Mouse (Mus musculus) ES-E14 (cell line): ENCODE measurements around the gene Tnik. TPM values are rescaled to one million over a fixed set of nuclear protein-coding genes. Genes with fewer than 3 reads are reported as not detected.

Experiments used
- DNase-seq: peaks from one replicate; pipeline ENCODE4 v3.0.0-alpha.2; 2013; ENCODE audit warnings: low read depth, low spot score
- H3K27ac ChIP-seq: 2 replicates; pipeline ENCODE4 v1.5.1; 2012; ENCODE audit warnings: low read depth, mild to moderate bottlenecking, low read length, moderate library complexity, mixed read lengths; ENCODE audit not compliant: poor library complexity, insufficient read depth, severe bottlenecking
- H3K36me3 ChIP-seq: 2 replicates; pipeline ENCODE4 v1.6.1; 2012; ENCODE audit warnings: mild to moderate bottlenecking, low read length, moderate library complexity, mixed read lengths; ENCODE audit not compliant: control insufficient read depth, poor library complexity, insufficient read depth, severe bottlenecking
- H3K4me1 ChIP-seq, 2 experiments: fragments of 150-350 bp in 1 of 2; sonication (generic) in 1 of 2; 2 replicates each; pipeline ENCODE4 v1.6.1; 2012; ENCODE audit warnings: low read length in 2 of 2, mild to moderate bottlenecking in 1 of 2, mixed read lengths in 1 of 2; ENCODE audit not compliant: control insufficient read depth in 2 of 2, insufficient read depth in 2 of 2, poor library complexity in 1 of 2
- H3K4me3 ChIP-seq, 2 experiments: fragments of 150-350 bp in 1 of 2; sonication (generic) in 1 of 2; 2 replicates each; pipeline ENCODE4 v1.5.1; 2012; ENCODE audit warnings: low read length in 2 of 2, low read depth in 1 of 2, mild to moderate bottlenecking in 1 of 2, mixed read lengths in 1 of 2; ENCODE audit not compliant: insufficient read depth in 1 of 2, poor library complexity in 1 of 2, severe bottlenecking in 1 of 2
- H3K9ac ChIP-seq: 2 replicates; pipeline ENCODE4 v1.6.1; 2012; ENCODE audit warnings: low read depth, mild to moderate bottlenecking, low read length, mixed read lengths; ENCODE audit not compliant: poor library complexity, insufficient read depth, severe bottlenecking
- H3K9me3 ChIP-seq: fragments of 150-350 bp; sonication (generic); 2 replicates; pipeline ENCODE4 v1.6.1; 2012; ENCODE audit warnings: low read depth, mild to moderate bottlenecking, low read length; ENCODE audit not compliant: control insufficient read depth, insufficient read depth
- CHD2 ChIP-seq: IDR thresholded peaks from 2 replicates; pipeline ENCODE4 v1.6.1; 2014; ENCODE audit warnings: mild to moderate bottlenecking, low read depth, low read length, inconsistent platforms
- HCFC1 ChIP-seq: IDR thresholded peaks from 2 replicates; pipeline ENCODE4 v1.6.1; 2012; ENCODE audit warnings: low read length, inconsistent platforms, borderline replicate concordance; ENCODE audit not compliant: insufficient read depth
- MAFK ChIP-seq: IDR thresholded peaks from 2 replicates; pipeline ENCODE4 v1.6.1; 2014; ENCODE audit warnings: mild to moderate bottlenecking, low read depth, low read length, inconsistent platforms; ENCODE audit not compliant: insufficient read depth
- ZC3H11A ChIP-seq: IDR thresholded peaks from 2 replicates; pipeline ENCODE4 v1.6.1; 2012; ENCODE audit warnings: low read depth, mild to moderate bottlenecking, inconsistent platforms, low read length, borderline replicate concordance
- ZNF384 ChIP-seq: IDR thresholded peaks from 2 replicates; pipeline ENCODE4 v1.6.1; 2012; ENCODE audit warnings: low read depth, low read length, inconsistent platforms
- in situ Hi-C, 2 experiments: fragments of 600-800 bp; cut with MboI; formaldehyde crosslinking; loops; one replicate each; pipeline ENCODE4 v1.15.1; 2025; ENCODE audit warnings: low sequenced_read_pairs in 2 of 2, inconsistent platforms in 1 of 2; ENCODE audit not compliant: unreplicated experiment in 2 of 2
- total RNA-seq: library from RNA; depleted of rRNA; stranded (reverse); fragments of 300-350 nt; gene quantifications from 2 replicates; pipeline ENCODE4 v1.2.3, GENCODE M21; 2012

Gene Tnik
- total RNA-seq, 1 experiment: 2.6 TPM

DNA sequence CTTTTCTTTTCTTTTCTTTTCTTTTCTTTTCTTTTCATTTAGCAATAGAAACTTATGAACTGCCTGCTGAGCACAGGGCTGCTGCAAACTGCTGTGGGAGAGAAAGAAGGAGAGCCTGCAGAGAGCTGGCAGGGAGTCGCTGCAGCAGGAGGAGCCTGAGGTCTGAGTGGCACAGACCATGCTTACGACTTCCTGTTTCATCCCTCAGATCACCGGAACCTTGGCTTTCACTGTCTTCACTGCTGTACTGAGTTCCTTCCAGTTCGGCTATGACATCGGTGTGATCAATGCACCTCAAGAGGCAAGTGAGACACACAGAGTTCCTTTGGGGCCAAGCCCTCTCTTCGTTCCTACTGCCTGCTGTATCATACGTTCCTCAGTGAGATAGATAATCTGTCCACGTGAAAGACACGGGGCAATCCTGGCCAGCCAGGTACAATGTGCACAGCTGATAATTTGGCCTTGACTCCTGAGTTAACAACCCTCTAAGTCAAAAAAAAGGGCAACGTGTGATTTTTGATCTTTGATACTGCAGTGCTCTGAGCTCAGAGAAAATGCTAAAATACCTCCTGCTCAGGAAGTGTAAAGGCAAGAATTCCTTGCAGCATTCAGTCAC is 442.6 kb downstream of the Tnik start:
- H3K4me1 ChIP-seq: no peaks in the 10 kb centered on the region
- no peak overlapping the region for H3K27ac ChIP-seq
- no peaks in the 10 kb centered on the region for H3K36me3 ChIP-seq
- H3K4me3 ChIP-seq: no peak overlapping the region
- TF ChIP-seq CHD2 (no peak), MAFK (no peak), HCFC1 (no peak), ZC3H11A (no peak), ZNF384 (no peak)
- no peak overlapping the region for H3K9ac ChIP-seq
- in situ Hi-C loops: no loop called here
- H3K9me3 ChIP-seq: no peaks in the 10 kb centered on the region
- DNase-seq: no peak

DNA sequence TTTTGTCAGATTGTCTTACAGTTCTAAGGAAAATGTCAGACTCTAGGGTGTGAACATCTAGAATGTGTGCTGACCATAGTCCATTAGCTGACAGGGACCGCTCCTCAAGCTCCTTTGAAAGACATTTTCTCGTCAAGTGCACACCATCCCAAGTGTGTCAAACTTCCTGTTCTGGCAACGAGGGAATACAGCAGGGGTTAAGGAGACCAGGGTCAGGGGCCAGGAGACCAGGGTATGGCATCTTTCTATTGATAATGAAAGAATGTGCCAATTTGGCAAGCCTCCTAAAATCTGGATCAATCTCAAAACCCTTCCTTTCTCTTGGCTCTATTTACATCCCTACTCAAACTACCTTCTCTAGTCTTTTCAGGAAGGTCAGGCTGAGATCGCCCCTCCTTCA is 443.7 kb downstream of the Tnik start:
- no peak for DNase-seq
- Histone ChIP-seq H3K36me3 (no peaks in the 10 kb centered on the region), H3K27ac (no peak overlapping the region), H3K4me1 (no peaks in the 10 kb centered on the region), H3K9me3 (no peaks in the 10 kb centered on the region), H3K4me3 (no peak overlapping the region), H3K9ac (no peak overlapping the region)
- TF ChIP-seq MAFK (no peak), CHD2 (no peak)
- in situ Hi-C loops: no loop called here

DNA sequence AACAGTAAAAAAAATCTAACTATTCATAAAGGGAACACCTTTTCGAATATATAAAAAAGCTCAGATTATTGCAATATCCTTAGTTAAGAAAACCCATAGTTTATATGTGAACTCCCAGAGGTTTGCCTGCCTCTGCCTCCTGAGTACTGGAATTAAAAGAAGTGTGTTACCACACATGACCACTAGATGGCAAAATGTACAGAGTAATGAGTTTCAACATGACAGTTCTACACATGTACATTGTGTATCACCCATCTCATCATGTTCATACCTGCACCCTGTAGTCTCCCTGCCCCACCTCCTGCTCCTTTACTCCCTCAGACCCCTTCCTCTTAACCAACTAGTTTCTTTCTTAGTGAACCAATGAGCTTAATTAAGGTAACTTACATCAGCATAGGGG is 446.7 kb downstream of the Tnik start:
- no peak overlapping the region for H3K4me3 ChIP-seq
- H3K4me1 ChIP-seq: no peaks in the 10 kb centered on the region
- H3K9me3 ChIP-seq: no peaks in the 10 kb centered on the region
- H3K36me3 ChIP-seq: no peaks in the 10 kb centered on the region
- in situ Hi-C loops: no loop called here
- no peak overlapping the region for H3K27ac ChIP-seq
- no peak for TF ChIP-seq HCFC1
- TF ChIP-seq ZC3H11A: no peak
- no peak for TF ChIP-seq ZNF384
- TF ChIP-seq MAFK: no peak
- TF ChIP-seq CHD2: no peak
- peak; percentile 61 for DNase-seq
- H3K9ac ChIP-seq: no peak overlapping the region

DNA sequence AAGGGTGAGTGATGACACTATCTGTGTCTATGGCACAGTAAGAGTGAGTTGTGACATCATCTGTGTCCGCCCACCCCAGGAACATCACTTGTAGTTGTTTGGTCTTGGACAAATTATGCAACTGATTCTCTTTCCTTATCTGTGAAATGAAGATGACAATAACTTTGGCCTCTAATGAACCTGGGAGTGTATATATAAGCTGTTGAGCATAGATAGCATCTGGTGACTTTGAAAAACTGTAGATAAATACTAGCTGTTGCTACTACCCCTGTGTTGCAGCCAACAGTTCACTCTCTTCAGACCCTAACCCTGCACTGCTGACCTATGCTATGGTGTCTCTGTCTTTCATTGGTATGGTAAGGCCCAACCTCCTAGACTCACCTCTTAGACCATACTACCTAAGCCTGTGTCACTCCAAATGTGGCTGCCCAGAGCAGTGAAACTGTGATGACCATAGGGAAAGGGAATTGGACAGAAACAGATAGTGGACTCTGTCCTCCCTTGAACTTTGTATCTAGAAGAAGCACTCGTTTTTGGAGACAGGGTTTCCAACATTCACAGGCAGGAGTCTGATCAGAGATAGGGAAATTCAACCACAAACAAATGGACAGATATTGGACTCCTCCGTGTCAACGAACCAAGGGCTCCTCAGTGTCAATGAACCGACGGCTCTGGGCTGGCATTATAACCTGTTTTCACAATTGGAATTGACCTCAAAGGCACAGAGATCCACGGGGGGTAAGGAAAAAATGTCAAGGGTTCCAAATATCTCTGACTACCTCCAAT is 451.1 kb downstream of the Tnik start:
- no peaks in the 10 kb centered on the region for H3K9me3 ChIP-seq
- H3K36me3 ChIP-seq: no peaks in the 10 kb centered on the region
- in situ Hi-C loops: no loop called here
- no peak overlapping the region for H3K9ac ChIP-seq
- no peaks in the 10 kb centered on the region for H3K4me1 ChIP-seq
- H3K4me3 ChIP-seq: no peak overlapping the region
- no peak for DNase-seq
- no peak for TF ChIP-seq CHD2
- TF ChIP-seq MAFK: no peak
- no peak for TF ChIP-seq ZNF384
- no peak for TF ChIP-seq HCFC1
- no peak for TF ChIP-seq ZC3H11A
- H3K27ac ChIP-seq: no peak overlapping the region
